Mouse (Mus musculus): ENCODE measurements around the gene Celf2. TPM values are rescaled to one million over a fixed set of nuclear protein-coding genes. Genes with fewer than 3 reads are reported as not detected.

Celf2 gene
- total RNA-seq, 4 experiments from 2014 or later = 18.8 to 36.3 (median 25.9) TPM

- no peak for DNase-seq
Observed at GRCm38 (mm10) chr2:7080794-7081783, 428.3 kb downstream of the Celf2 start.

- no peak for DNase-seq
Observed at GRCm38 (mm10) chr2:7080086-7080485, 429.3 kb downstream of the Celf2 start.

- DNase-seq = no peak
Observed at GRCm38 (mm10) chr2:7079390-7079789, 430.0 kb downstream of the Celf2 start.

- DNase-seq = no peak
Observed at GRCm38 (mm10) chr2:7073730-7074129, 435.6 kb downstream of the Celf2 start.

- DNase-seq = no peak
Observed at GRCm38 (mm10) chr2:7072344-7073265, 436.8 kb downstream of the Celf2 start.

GRCm38 (mm10) chr2:7069458-7069857 is 439.9 kb downstream of the Celf2 start:
- no peak for DNase-seq

GRCm38 (mm10) chr2:7068281-7068680 is 441.1 kb downstream of the Celf2 start:
- no peak for DNase-seq

- no peak for DNase-seq
Observed at GRCm38 (mm10) chr2:7063574-7064192, 445.7 kb downstream of the Celf2 start.

- no peak for DNase-seq
Observed at GRCm38 (mm10) chr2:7060490-7061105, 448.8 kb downstream of the Celf2 start.

- DNase-seq = no peak
Observed at GRCm38 (mm10) chr2:7056401-7056800, 453.0 kb downstream of the Celf2 start.

GRCm38 (mm10) chr2:7055958-7056357 is 453.4 kb downstream of the Celf2 start:
- DNase-seq = no peak

GRCm38 (mm10) chr2:7051090-7051489 is 458.3 kb downstream of the Celf2 start:
- no peak for DNase-seq

GRCm38 (mm10) chr2:7046155-7046554 is 463.2 kb downstream of the Celf2 start:
- DNase-seq = no peak

- no peak for DNase-seq
Observed at GRCm38 (mm10) chr2:7045531-7045930, 463.8 kb downstream of the Celf2 start.

GRCm38 (mm10) chr2:7043770-7044459 is 465.4 kb downstream of the Celf2 start:
- no peak for DNase-seq

- DNase-seq = no peak
Observed at GRCm38 (mm10) chr2:7040940-7041339, 468.4 kb downstream of the Celf2 start.

GRCm38 (mm10) chr2:7038991-7039390 is 470.4 kb downstream of the Celf2 start:
- DNase-seq = no peak

- no peak for DNase-seq
Observed at GRCm38 (mm10) chr2:7031389-7031788, 478.0 kb downstream of the Celf2 start.

GRCm38 (mm10) chr2:7026737-7027136 is 482.6 kb downstream of the Celf2 start:
- no peak for DNase-seq

GRCm38 (mm10) chr2:7025594-7025993 is 483.8 kb downstream of the Celf2 start:
- no peak for DNase-seq

- no peak for DNase-seq
Observed at GRCm38 (mm10) chr2:7022184-7022583, 487.2 kb downstream of the Celf2 start.

All from adrenal gland, adult 8-10 months (tissue).